9 mouse cellular contexts compared by ENCODE assay signal in the genomic region with DNA sequence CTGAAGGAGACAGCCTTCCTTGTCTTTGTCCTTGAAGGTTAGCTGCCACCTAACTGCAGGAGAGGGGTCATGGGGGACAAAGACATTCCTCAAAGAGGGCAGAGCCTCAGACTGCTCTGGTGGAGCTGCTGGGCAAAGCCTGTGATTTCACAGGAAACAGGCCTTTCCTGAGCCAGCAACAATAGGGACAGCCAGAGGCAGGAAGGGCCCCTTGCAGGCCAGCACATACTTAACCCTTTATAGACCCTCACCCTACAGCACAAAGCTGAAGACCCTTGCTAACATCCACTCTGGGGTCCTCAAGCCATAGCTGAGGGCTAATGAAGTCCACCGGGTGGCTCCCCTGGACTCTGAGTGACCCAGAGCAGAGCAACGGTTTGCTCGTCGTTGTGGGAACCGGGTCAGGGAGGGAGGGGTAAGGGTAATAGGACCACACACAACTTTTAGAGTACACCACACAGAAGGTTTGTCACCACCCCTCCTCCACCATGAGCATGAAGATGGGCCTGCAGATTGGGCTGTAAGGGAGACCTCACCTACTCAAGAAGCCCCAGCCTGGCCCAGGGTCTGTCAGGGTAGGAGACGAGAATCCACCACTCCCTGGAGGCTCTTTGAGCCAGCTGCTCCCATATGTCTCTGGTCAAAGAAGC. TPM values are rescaled to one million over a fixed set of nuclear protein-coding genes. Genes with fewer than 3 reads are reported as not detected.
DNase-seq lines count a peak whose midpoint lies in the region.
"Had no signal": no experiment of that assay in that cellular context is flagged by ENCODE, and none has a peak within 500 bp of the region (broad histone marks: within the 10 kb centered on the region; RNA-seq: fewer than 3 reads in every experiment).

No protein-coding gene starts in this region.

- peak; percentile 39 to 58 for DNase-seq in adrenal gland, adult (ENCODE audit: inconsistent age in 2 of 2, low spot score in 1 of 2)
- DNase-seq in adrenal gland, postnatal 4 days (ENCODE audit: low spot score in 2 of 2): no peak
- DNase-seq in heart, adult 18-20 months: peak; percentile 63 to 84
- peak; percentile 67 for DNase-seq in kidney, adult 9 months
- DNase-seq in lung, postnatal 10 days: peak; percentile 80
- DNase-seq in frontal cortex, postnatal 36 days (ENCODE audit: low spot score in 2 of 2): no peak
- DNase-seq in spleen, postnatal 4 days (ENCODE audit: low spot score in 2 of 2): no peak
- DNase-seq in gastrocnemius, postnatal 14 days: no peak

- intact Hi-C loops in gastrocnemius, postnatal 14 days (cut with DNase I; ENCODE audit: low total_unique reads): no loop called here

RNA-seq across cellular contexts. Expression of a gene that starts 33.5 kb away (rescaled TPM):
- 10 to 100 TPM; 49.0 to 52.1 TPM for total RNA-seq in adrenal gland, postnatal 4 days (2021)
- 10 to 100 TPM; 11.4 to 13.3 TPM for total RNA-seq in heart, adult 18-20 months (2021)
- 10 to 100 TPM; 15.1 to 15.4 TPM for total RNA-seq in gastrocnemius, postnatal 14 days (2021)

RNA-seq across cellular contexts. Expression of a gene that starts 41.7 kb away (rescaled TPM):
- 10 to 100 TPM; 27.7 to 37.0 TPM for total RNA-seq in adrenal gland, postnatal 4 days (2021)
- total RNA-seq in heart, adult 18-20 months (2021): 1 to 10 TPM; 5.8 to 8.0 TPM
- 1 to 10 TPM; 7.6 to 8.6 TPM for total RNA-seq in gastrocnemius, postnatal 14 days (2021)

RNA-seq across cellular contexts. Expression of a gene that starts 41.8 kb away (rescaled TPM):
- 10 to 100 TPM; 47.5 to 53.7 TPM for total RNA-seq in adrenal gland, postnatal 4 days (2021)
- 10 to 100 TPM; 42.1 to 51.7 TPM for total RNA-seq in heart, adult 18-20 months (2021)
- total RNA-seq in gastrocnemius, postnatal 14 days (2021): 10 to 100 TPM; 23.9 to 28.7 TPM

RNA-seq across cellular contexts. Expression of a gene that starts 50.1 kb away (rescaled TPM):
- total RNA-seq in adrenal gland, postnatal 4 days (2021): 10 to 100 TPM; 33.2 to 36.6 TPM
- 1 to 10 TPM; 2.5 to 2.8 TPM for total RNA-seq in heart, adult 18-20 months (2021)
- total RNA-seq in gastrocnemius, postnatal 14 days (2021): 1 to 10 TPM; 1.8 to 3.0 TPM

RNA-seq across cellular contexts. Expression of a gene that starts 57.1 kb away (rescaled TPM):
- total RNA-seq in adrenal gland, postnatal 4 days (2021): under 1 TPM; 0.42 to 0.56 TPM
- 1 to 10 TPM; 2.2 to 4.4 TPM for total RNA-seq in heart, adult 18-20 months (2021)
- total RNA-seq in gastrocnemius, postnatal 14 days (2021): 1 to 10 TPM; 3.1 to 4.1 TPM
- total RNA-seq: common myeloid progenitor, adult 5-6 weeks had no signal

Comparison
In these comparisons a context has a peak if more than half of its experiments do, and no peak if none do; other contexts are left out.
1. DNase-seq: peak in adrenal gland, adult (2 of 2), heart, adult 18-20 months (2 of 2), kidney, adult 9 months (single experiment) and lung, postnatal 10 days (single experiment); none in adrenal gland, postnatal 4 days (0 of 2), frontal cortex, postnatal 36 days (0 of 2), spleen, postnatal 4 days (0 of 2) and gastrocnemius, postnatal 14 days (single experiment).